In genomic region chr10:85103085-85103885, GRCm38 (mm10) we compare ENCODE assay signal across 8 mouse cellular contexts. TPM values are rescaled to one million over a fixed set of nuclear protein-coding genes. Genes with fewer than 3 reads are reported as not detected.
A peak's percentile ranks its signal among the peaks of the same experiment; 100 is the strongest.
DNase-seq lines count a peak whose midpoint lies in the region; ATAC-seq and TF ChIP-seq lines count a peak whose summit lies in the region.

No protein-coding gene starts in this region.

- H3K27me3 ChIP-seq in embryonic facial prominence, embryonic 11.5 days (ENCODE audit: control insufficient read depth, insufficient read depth, low read length), result no peaks in the 10 kb centered on the region
- no peaks in the 10 kb centered on the region for H3K27me3 ChIP-seq in heart, embryonic 10.5 days (ENCODE audit: insufficient read depth, poor library complexity, severe bottlenecking)
- no peaks in the 10 kb centered on the region for H3K27me3 ChIP-seq in kidney, embryonic 14.5 days (ENCODE audit: control insufficient read depth, insufficient read depth, low read length)
- H3K27me3 ChIP-seq in lung, embryonic 14.5 days (ENCODE audit: insufficient read depth, low read length), result no peaks in the 10 kb centered on the region
- H3K27me3 ChIP-seq in neural tube, embryonic 15.5 days (replicated peaks), result no peaks in the 10 kb centered on the region
- H3K27me3 ChIP-seq in thymus, adult 2 months (ENCODE audit: control insufficient read depth, insufficient read depth, low read length), result no peaks in the 10 kb centered on the region

- TF ChIP-seq POLR2A in thymus, adult 2 months (IDR thresholded peaks at IDR 0.05; ENCODE audit: control insufficient read depth, extremely low read depth, insufficient read depth, low read length, poor library complexity), result no peak; the same call in 1 of the 2 replicates

- peak overlapping the region; percentile 88 for H3K4me2 ChIP-seq in embryonic facial prominence, embryonic 11.5 days (ENCODE audit: low read depth, low read length)
- peak overlapping the region; percentile 70 for H3K4me2 ChIP-seq in kidney, embryonic 14.5 days (replicated peaks; ENCODE audit: low read depth, low read length)
- peak overlapping the region; percentile 70 for H3K4me2 ChIP-seq in lung, embryonic 14.5 days
- peak overlapping the region; percentile 94 for H3K4me2 ChIP-seq in neural tube, embryonic 15.5 days

- TF ChIP-seq CTCF in lung, embryonic 14.5 days (IDR thresholded peaks at IDR 0.05; ENCODE audit: low read depth), result 0 out of 2 replicates have a peak, but pooled peaks have one; percentile 19
- no peak for TF ChIP-seq CTCF in thymus, adult 2 months (IDR thresholded peaks at IDR 0.05; ENCODE audit: borderline replicate concordance, control insufficient read depth, extremely low read depth, insufficient read depth, low read length, poor library complexity)

- DNase-seq in CD8-positive naive resting alpha-beta T cell, adult 2 months (ENCODE audit: low read depth in 2 of 2, low spot score in 2 of 2), result peak; percentile 5 to 9
- DNase-seq in adrenal gland, postnatal 14 days, result peak; percentile 58
- peak; percentile 45 for DNase-seq in embryonic facial prominence, embryonic 11.5 days (ENCODE audit: low spot score)
- DNase-seq in heart, embryonic 10.5 days (ENCODE audit: low spot score), result peak; percentile 85
- peak; percentile 69 for DNase-seq in lung, embryonic 14.5 days
- DNase-seq in thymus, adult 2 months, result peak; percentile 39

- H3K4me1 ChIP-seq in embryonic facial prominence, embryonic 11.5 days (ENCODE audit: control insufficient read depth, insufficient read depth, low read length), result no peaks in the 10 kb centered on the region
- peaks cover 9% of the 10 kb centered on the region for H3K4me1 ChIP-seq in heart, embryonic 10.5 days
- 0 out of 2 replicates have a peak, but pooled peaks cover 3% of the 10 kb centered on the region for H3K4me1 ChIP-seq in kidney, embryonic 14.5 days (ENCODE audit: control insufficient read depth, insufficient read depth, low read length)
- no peaks in the 10 kb centered on the region for H3K4me1 ChIP-seq in lung, embryonic 14.5 days (ENCODE audit: insufficient read depth)
- peaks cover 24% of the 10 kb centered on the region for H3K4me1 ChIP-seq in neural tube, embryonic 15.5 days
- peaks cover 9% of the 10 kb centered on the region for H3K4me1 ChIP-seq in thymus, adult 2 months (replicated peaks; ENCODE audit: control insufficient read depth, insufficient read depth, low read length)

- H3K9me3 ChIP-seq in embryonic facial prominence, embryonic 11.5 days (replicated peaks; ENCODE audit: control insufficient read depth, low read length), result no peaks in the 10 kb centered on the region
- H3K9me3 ChIP-seq in heart, embryonic 10.5 days, result no peaks in the 10 kb centered on the region
- H3K9me3 ChIP-seq in kidney, embryonic 14.5 days (ENCODE audit: control insufficient read depth, low read length), result no peaks in the 10 kb centered on the region
- H3K9me3 ChIP-seq in lung, embryonic 14.5 days (ENCODE audit: low read depth, low read length), result no peaks in the 10 kb centered on the region
- H3K9me3 ChIP-seq in neural tube, embryonic 15.5 days (replicated peaks), result no peaks in the 10 kb centered on the region

- under 1% methylated on average over 34 of the region's 34 CpGs for WGBS in embryonic facial prominence, embryonic 11.5 days
- under 1% methylated on average over 34 of the region's 34 CpGs for WGBS in heart, embryonic 10.5 days
- under 1% methylated on average over 34 of the region's 34 CpGs for WGBS in kidney, embryonic 14.5 days
- under 1% methylated on average over 34 of the region's 34 CpGs for WGBS in lung, embryonic 14.5 days
- under 1% methylated on average over 34 of the region's 34 CpGs for WGBS in neural tube, embryonic 15.5 days
- 4% methylated on average over 34 of the region's 34 CpGs for WGBS in thymus, adult 2 months

- H3K36me3 ChIP-seq in embryonic facial prominence, embryonic 11.5 days (replicated peaks; ENCODE audit: control insufficient read depth, insufficient read depth, low read depth, low read length), result no peaks in the 10 kb centered on the region
- no peaks in the 10 kb centered on the region for H3K36me3 ChIP-seq in heart, embryonic 10.5 days
- no peaks in the 10 kb centered on the region for H3K36me3 ChIP-seq in kidney, embryonic 14.5 days (ENCODE audit: control insufficient read depth, insufficient read depth, low read length)
- H3K36me3 ChIP-seq in lung, embryonic 14.5 days (ENCODE audit: insufficient read depth), result no peaks in the 10 kb centered on the region
- H3K36me3 ChIP-seq in neural tube, embryonic 15.5 days, result no peaks in the 10 kb centered on the region
- no peaks in the 10 kb centered on the region for H3K36me3 ChIP-seq in thymus, adult 2 months (ENCODE audit: control insufficient read depth, insufficient read depth, low read length)

- peak; percentile 63; the same call in 1 of the 2 replicates for ATAC-seq in embryonic facial prominence, embryonic 11.5 days (replicated peaks; ENCODE audit: insufficient number of reproducible peaks, low FRiP score, low TSS enrichment, low read depth)
- ATAC-seq in kidney, embryonic 14.5 days (ENCODE audit: low FRiP score, low TSS enrichment), result no peak; the same call in none of the 2 replicates
- peak; percentile 52 for ATAC-seq in lung, embryonic 14.5 days (ENCODE audit: insufficient read depth)
- ATAC-seq in neural tube, embryonic 15.5 days (ENCODE audit: low FRiP score), result no peak; the same call in 1 of the 2 replicates

- H3K4me3 ChIP-seq in embryonic facial prominence, embryonic 11.5 days (ENCODE audit: low read depth, low read length), result peak overlapping the region; percentile 90
- peak overlapping the region; percentile 99 for H3K4me3 ChIP-seq in heart, embryonic 10.5 days
- H3K4me3 ChIP-seq in kidney, embryonic 14.5 days (ENCODE audit: low read length), result peak overlapping the region; percentile 95
- peak overlapping the region; percentile 82 for H3K4me3 ChIP-seq in lung, embryonic 14.5 days (ENCODE audit: low read depth, low read length)
- H3K4me3 ChIP-seq in neural tube, embryonic 15.5 days (replicated peaks), result peak overlapping the region; percentile 98
- H3K4me3 ChIP-seq in thymus, adult 2 months (ENCODE audit: control insufficient read depth, insufficient read depth, low read length), result peak overlapping the region; percentile 71

- H3K27ac ChIP-seq in embryonic facial prominence, embryonic 11.5 days (replicated peaks; ENCODE audit: low read depth, low read length), result peak overlapping the region; percentile 28; the same call in 1 of the 2 replicates
- H3K27ac ChIP-seq in heart, embryonic 10.5 days, result peak overlapping the region; percentile 97
- H3K27ac ChIP-seq in kidney, embryonic 14.5 days (ENCODE audit: low read depth, low read length), result peak overlapping the region; percentile 82
- peak overlapping the region; percentile 77 for H3K27ac ChIP-seq in lung, embryonic 14.5 days (ENCODE audit: low read depth)
- peak overlapping the region; percentile 88 for H3K27ac ChIP-seq in neural tube, embryonic 15.5 days (replicated peaks)
- no peak overlapping the region for H3K27ac ChIP-seq in thymus, adult 2 months (ENCODE audit: control insufficient read depth, insufficient read depth, low read length)

- H3K9ac ChIP-seq in embryonic facial prominence, embryonic 11.5 days (replicated peaks; ENCODE audit: low read length), result peak overlapping the region; percentile 94
- peak overlapping the region; percentile 92 for H3K9ac ChIP-seq in kidney, embryonic 14.5 days (ENCODE audit: low read depth, low read length)
- peak overlapping the region; percentile 94 for H3K9ac ChIP-seq in lung, embryonic 14.5 days
- peak overlapping the region; percentile 96 for H3K9ac ChIP-seq in neural tube, embryonic 15.5 days (replicated peaks)

RNA-seq across cellular contexts. Expression of gene Tmem263, which starts 0.9 kb away (rescaled TPM):
- 19.4 and 22.6 TPM in 2 replicates for total RNA-seq in adrenal gland, postnatal 14 days (2021)
- 75.0 and 81.6 TPM in 2 replicates for polyA plus RNA-seq in embryonic facial prominence, embryonic 11.5 days (2014; fragmentation: Nextera tagmentation; extraction: Ambion mirVana)
- polyA plus RNA-seq in heart, embryonic 10.5 days (2016; fragmentation: Nextera tagmentation; extraction: Ambion mirVana), result 52.5 and 59.8 TPM in 2 replicates
- polyA plus RNA-seq in kidney, embryonic 14.5 days (2014; fragmentation: Nextera tagmentation; extraction: Ambion mirVana), result 50.8 and 75.9 TPM in 2 replicates
- polyA plus RNA-seq in lung, embryonic 14.5 days (2014; fragmentation: Nextera tagmentation; extraction: Ambion mirVana), result 71.4 and 72.4 TPM in 2 replicates
- 52.9 and 59.0 TPM in 2 replicates for polyA plus RNA-seq in neural tube, embryonic 15.5 days (2015; fragmentation: Nextera tagmentation; extraction: Ambion mirVana)
- 6.1 and 10.4 TPM in 2 replicates for polyA plus RNA-seq in thymus, adult 2 months (2012; rRNA removed)

RNA-seq across cellular contexts. Expression of gene Fhl4, which starts 1.0 kb away (rescaled TPM):
- total RNA-seq in adrenal gland, postnatal 14 days (2021), result 0.26 and 0.48 TPM in 2 replicates
- polyA plus RNA-seq in embryonic facial prominence, embryonic 11.5 days (2014; fragmentation: Nextera tagmentation; extraction: Ambion mirVana), result 1.1 and 1.2 TPM in 2 replicates
- 1.1 and 1.4 TPM in 2 replicates for polyA plus RNA-seq in heart, embryonic 10.5 days (2016; fragmentation: Nextera tagmentation; extraction: Ambion mirVana)
- polyA plus RNA-seq in kidney, embryonic 14.5 days (2014; fragmentation: Nextera tagmentation; extraction: Ambion mirVana), result 1.4 and 1.6 TPM in 2 replicates
- 0.99 and 1.3 TPM in 2 replicates for polyA plus RNA-seq in lung, embryonic 14.5 days (2014; fragmentation: Nextera tagmentation; extraction: Ambion mirVana)
- 1.6 and 2.2 TPM in 2 replicates for polyA plus RNA-seq in neural tube, embryonic 15.5 days (2015; fragmentation: Nextera tagmentation; extraction: Ambion mirVana)
- polyA plus RNA-seq in thymus, adult 2 months (2012; rRNA removed), result 0.78 and 0.98 TPM in 2 replicates

RNA-seq across cellular contexts. Expression of gene Mterf2, which starts 24.5 kb away (rescaled TPM):
- 8.3 and 9.1 TPM in 2 replicates for total RNA-seq in adrenal gland, postnatal 14 days (2021)
- polyA plus RNA-seq in embryonic facial prominence, embryonic 11.5 days (2014; fragmentation: Nextera tagmentation; extraction: Ambion mirVana), result 33.3 and 36.0 TPM in 2 replicates
- polyA plus RNA-seq in heart, embryonic 10.5 days (2016; fragmentation: Nextera tagmentation; extraction: Ambion mirVana), result 15.0 and 17.0 TPM in 2 replicates
- 17.9 and 19.9 TPM in 2 replicates for polyA plus RNA-seq in kidney, embryonic 14.5 days (2014; fragmentation: Nextera tagmentation; extraction: Ambion mirVana)
- 10.4 and 15.2 TPM in 2 replicates for polyA plus RNA-seq in lung, embryonic 14.5 days (2014; fragmentation: Nextera tagmentation; extraction: Ambion mirVana)
- 25.3 and 25.9 TPM in 2 replicates for polyA plus RNA-seq in neural tube, embryonic 15.5 days (2015; fragmentation: Nextera tagmentation; extraction: Ambion mirVana)
- polyA plus RNA-seq in thymus, adult 2 months (2012; rRNA removed), result 8.0 and 8.1 TPM in 2 replicates

Comparison
In these comparisons a context has a peak if more than half of its experiments do, and no peak if none do; other contexts are left out.
1. DNase-seq: peak in every context shown above with its lines; median percentile 85 in heart, embryonic 10.5 days; 69 in lung, embryonic 14.5 days; 58 in adrenal gland, postnatal 14 days; 45 in embryonic facial prominence, embryonic 11.5 days; 39 in thymus, adult 2 months; 7 in CD8-positive naive resting alpha-beta T cell, adult 2 months.
2. ATAC-seq: peak in embryonic facial prominence, embryonic 11.5 days (single experiment) and lung, embryonic 14.5 days (single experiment); none in kidney, embryonic 14.5 days (single experiment) and neural tube, embryonic 15.5 days (single experiment).
3. Peak in every context shown above with its lines, with median percentiles within 50 percentile points of each other: H3K4me2 ChIP-seq, H3K4me3 ChIP-seq and H3K9ac ChIP-seq.